Comparison of ENCODE assay signal across 26 mouse cellular contexts in the genomic region with DNA sequence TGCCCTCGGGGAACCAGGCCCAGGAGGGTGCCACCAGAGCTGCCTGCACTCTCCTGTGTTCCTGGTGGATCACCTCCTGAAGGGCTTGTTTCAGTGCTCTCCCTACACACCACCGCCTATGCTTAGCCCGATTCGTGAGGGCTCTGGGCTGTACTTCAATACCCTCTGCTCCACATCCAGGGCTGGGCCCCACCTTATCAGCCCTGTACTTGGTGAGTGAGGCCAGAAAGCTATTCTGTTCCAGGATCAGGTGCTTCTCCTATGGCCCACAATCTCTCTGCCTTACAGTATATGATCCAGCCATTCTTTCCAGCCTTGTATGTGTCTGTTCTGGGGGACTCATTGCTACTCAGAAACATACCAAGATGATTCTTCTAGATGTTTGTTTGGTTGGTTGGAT. TPM values are rescaled to one million over a fixed set of nuclear protein-coding genes. Genes with fewer than 3 reads are reported as not detected.
DNase-seq lines count a peak whose midpoint lies in the region; ATAC-seq and TF ChIP-seq lines count a peak whose summit lies in the region.
"Had no signal": no experiment of that assay in that cellular context is flagged by ENCODE, and none has a peak within 500 bp of the region (broad histone marks: within the 10 kb centered on the region; RNA-seq: fewer than 3 reads in every experiment).

No protein-coding gene starts in this region.

- H3K9ac ChIP-seq in intestine, embryonic 16.5 days (ENCODE audit: low read depth, low read length): no peak overlapping the region
- no peak overlapping the region for H3K9ac ChIP-seq in stomach, postnatal 0 days (ENCODE audit: low read length)
- H3K9ac ChIP-seq: embryonic facial prominence, embryonic 12.5 days; forebrain, embryonic 12.5 days had no signal

- no peaks in the 10 kb centered on the region; the same call in 1 of the 2 replicates for H3K27me3 ChIP-seq in intestine, embryonic 16.5 days (replicated peaks; ENCODE audit: control insufficient read depth, insufficient read depth, low read length)
- H3K27me3 ChIP-seq in stomach, postnatal 0 days (ENCODE audit: control insufficient read depth, insufficient read depth, low read length): no peaks in the 10 kb centered on the region

- DNase-seq in heart, adult 11 months: peak; percentile 73
- DNase-seq in heart, postnatal 10 days: no peak
- no peak for DNase-seq in stomach, postnatal 0 days (ENCODE audit: low spot score)
- DNase-seq in adrenal gland, postnatal 4 days (ENCODE audit: low spot score in 2 of 2): no peak
- DNase-seq: adrenal gland, adult 8-10 months; adrenal gland, postnatal 14 days; adrenal gland, postnatal 36 days; B cell, adult 2 months; cerebellum, adult 11-12 months; cerebellum, adult 2 months; cerebellum, adult 9-10 months; cerebellum, postnatal 10 days; cerebellum, postnatal 25 days had no signal

- intact Hi-C loops in heart, postnatal 10 days (cut with DNase I): no loop called here

- TF ChIP-seq CTCF in stomach, postnatal 0 days (IDR thresholded peaks at IDR 0.05; ENCODE audit: low read depth): no peak

- no peaks in the 10 kb centered on the region for H3K9me3 ChIP-seq in intestine, embryonic 16.5 days (ENCODE audit: control insufficient read depth, low read length)
- no peaks in the 10 kb centered on the region for H3K9me3 ChIP-seq in stomach, postnatal 0 days (ENCODE audit: control insufficient read depth, low read length)
- H3K9me3 ChIP-seq: embryonic facial prominence, embryonic 10.5 days; embryonic facial prominence, embryonic 12.5 days; forebrain, embryonic 12.5 days; G1E had no signal

- no peaks in the 10 kb centered on the region for H3K36me3 ChIP-seq in intestine, embryonic 16.5 days (ENCODE audit: control insufficient read depth, insufficient read depth, low read length)
- H3K36me3 ChIP-seq in stomach, postnatal 0 days (ENCODE audit: control insufficient read depth, insufficient read depth, low read length): no peaks in the 10 kb centered on the region
- H3K36me3 ChIP-seq: embryonic facial prominence, embryonic 10.5 days; embryonic facial prominence, embryonic 12.5 days; forebrain, embryonic 12.5 days; G1E had no signal

- H3K4me3 ChIP-seq in intestine, embryonic 16.5 days (ENCODE audit: low read length): no peak overlapping the region
- H3K4me3 ChIP-seq in stomach, postnatal 0 days (ENCODE audit: low read depth, low read length): no peak overlapping the region
- H3K4me3 ChIP-seq: embryonic facial prominence, embryonic 10.5 days; embryonic facial prominence, embryonic 12.5 days; forebrain, embryonic 12.5 days had no signal

- H3K4me1 ChIP-seq in intestine, embryonic 16.5 days (ENCODE audit: control insufficient read depth, insufficient read depth, low read length): no peaks in the 10 kb centered on the region
- H3K4me1 ChIP-seq in stomach, postnatal 0 days (replicated peaks; ENCODE audit: control insufficient read depth, insufficient read depth): no peaks in the 10 kb centered on the region
- H3K4me1 ChIP-seq: embryonic facial prominence, embryonic 12.5 days; forebrain, embryonic 12.5 days had no signal

- TF ChIP-seq EP300 in stomach, postnatal 0 days (optimal IDR thresholded peaks at IDR 0.05): no peak

- WGBS in intestine, embryonic 16.5 days: 61% methylated on average over 4 of the region's 4 CpGs
- WGBS in stomach, postnatal 0 days: 67% methylated on average over 4 of the region's 4 CpGs

- no peak overlapping the region for H3K4me2 ChIP-seq in intestine, embryonic 16.5 days (ENCODE audit: low read depth, low read length)
- no peak overlapping the region for H3K4me2 ChIP-seq in stomach, postnatal 0 days (replicated peaks; ENCODE audit: low read depth)
- H3K4me2 ChIP-seq: embryonic facial prominence, embryonic 12.5 days; forebrain, embryonic 12.5 days had no signal

- ATAC-seq in granulocyte monocyte progenitor cell, adult 5-6 weeks (replicated peaks; ENCODE audit: poor library complexity, severe bottlenecking): 0 out of 2 replicates have a peak, but pooled peaks have one; percentile 5
- ATAC-seq in intestine, embryonic 16.5 days: peak; percentile 91
- peak; percentile 61; the same call in 1 of the 2 replicates for ATAC-seq in stomach, postnatal 0 days (ENCODE audit: low FRiP score, low TSS enrichment)
- ATAC-seq in frontal cortex, adult (ENCODE audit: low TSS enrichment): no peak
- ATAC-seq: activated CD4-positive, CD25-positive, alpha-beta regulatory T cell, adult 4 months; CD4-positive, CD25-positive, alpha-beta regulatory T cell, adult 4 months; forebrain, embryonic 14.5 days; forebrain, embryonic 16.5 days; Patski had no signal

- H3K27ac ChIP-seq in intestine, embryonic 16.5 days (ENCODE audit: low read length): no peak overlapping the region
- H3K27ac ChIP-seq in stomach, postnatal 0 days (replicated peaks): no peak overlapping the region
- H3K27ac ChIP-seq: embryonic facial prominence, embryonic 10.5 days; embryonic facial prominence, embryonic 12.5 days; forebrain, embryonic 12.5 days had no signal

RNA-seq across cellular contexts. Expression of a gene that starts 14.9 kb away (rescaled TPM):
- total RNA-seq in heart, postnatal 10 days (2021): 100 to 1,000 TPM in 1 of 2 experiments, 10 to 100 TPM in 1; 93.2 to 100 TPM
- total RNA-seq in granulocyte monocyte progenitor cell, adult 5-6 weeks (2014; fragmentation: Nextera tagmentation): 81.0 and 105 TPM in 2 replicates
- 38.5 and 39.5 TPM in 2 replicates for total RNA-seq in granulocyte monocyte progenitor cell, adult 5-6 weeks (2017)
- 211 and 233 TPM in 2 replicates for polyA plus RNA-seq in intestine, embryonic 16.5 days (2015; fragmentation: Nextera tagmentation; extraction: Ambion mirVana)
- polyA plus RNA-seq in stomach, postnatal 0 days (2015; fragmentation: Nextera tagmentation; extraction: Ambion mirVana): 136 and 152 TPM in 2 replicates
- 100 to 1,000 TPM; 130 to 136 TPM for total RNA-seq in adrenal gland, postnatal 4 days (2021)

RNA-seq across cellular contexts. Expression of a gene that starts 21.7 kb away (rescaled TPM):
- not detected for total RNA-seq in heart, postnatal 10 days (2021)
- not detected in 2 replicates for total RNA-seq in granulocyte monocyte progenitor cell, adult 5-6 weeks (2014; fragmentation: Nextera tagmentation)
- 0.31 TPM in 1 of 2 replicates, not detected in the other for total RNA-seq in granulocyte monocyte progenitor cell, adult 5-6 weeks (2017)
- 0.07 and 0.21 TPM in 2 replicates for polyA plus RNA-seq in intestine, embryonic 16.5 days (2015; fragmentation: Nextera tagmentation; extraction: Ambion mirVana)
- 0.05 TPM in 2 replicates for polyA plus RNA-seq in stomach, postnatal 0 days (2015; fragmentation: Nextera tagmentation; extraction: Ambion mirVana)
- under 1 TPM; 0.22 to 0.23 TPM for total RNA-seq in adrenal gland, postnatal 4 days (2021)
- total RNA-seq: adrenal gland, adult 18-20 months; G1E had no signal
- polyA plus RNA-seq: CD4-positive, CD25-positive, alpha-beta regulatory T cell, adult 4 months; forebrain, embryonic 12.5 days; forebrain, embryonic 14.5 days; G1E had no signal

RNA-seq across cellular contexts. Expression of a gene that starts 35.6 kb away (rescaled TPM):
- 1 to 10 TPM; 9.3 to 9.6 TPM for total RNA-seq in heart, postnatal 10 days (2021)
- total RNA-seq in granulocyte monocyte progenitor cell, adult 5-6 weeks (2014; fragmentation: Nextera tagmentation): 12.2 and 21.8 TPM in 2 replicates
- total RNA-seq in granulocyte monocyte progenitor cell, adult 5-6 weeks (2017): 0.34 and 0.93 TPM in 2 replicates
- polyA plus RNA-seq in intestine, embryonic 16.5 days (2015; fragmentation: Nextera tagmentation; extraction: Ambion mirVana): 3.7 and 4.0 TPM in 2 replicates
- polyA plus RNA-seq in stomach, postnatal 0 days (2015; fragmentation: Nextera tagmentation; extraction: Ambion mirVana): 1.8 and 2.3 TPM in 2 replicates
- total RNA-seq in adrenal gland, postnatal 4 days (2021): 10 to 100 TPM; 14.4 to 14.6 TPM

RNA-seq across cellular contexts. Expression of a gene that starts 36.3 kb away (rescaled TPM):
- 10 to 100 TPM; 24.1 to 27.7 TPM for total RNA-seq in heart, postnatal 10 days (2021)
- total RNA-seq in granulocyte monocyte progenitor cell, adult 5-6 weeks (2014; fragmentation: Nextera tagmentation): 19.2 and 20.9 TPM in 2 replicates
- 9.7 and 11.2 TPM in 2 replicates for total RNA-seq in granulocyte monocyte progenitor cell, adult 5-6 weeks (2017)
- 24.3 and 27.1 TPM in 2 replicates for polyA plus RNA-seq in intestine, embryonic 16.5 days (2015; fragmentation: Nextera tagmentation; extraction: Ambion mirVana)
- 11.8 and 13.1 TPM in 2 replicates for polyA plus RNA-seq in stomach, postnatal 0 days (2015; fragmentation: Nextera tagmentation; extraction: Ambion mirVana)
- 10 to 100 TPM; 29.1 to 29.3 TPM for total RNA-seq in adrenal gland, postnatal 4 days (2021)

RNA-seq across cellular contexts. Expression of a gene that starts 46.3 kb away (rescaled TPM):
- total RNA-seq in heart, postnatal 10 days (2021): 1 to 10 TPM; 1.3 to 1.4 TPM
- total RNA-seq in granulocyte monocyte progenitor cell, adult 5-6 weeks (2014; fragmentation: Nextera tagmentation): not detected in 2 replicates
- total RNA-seq in granulocyte monocyte progenitor cell, adult 5-6 weeks (2017): not detected in 2 replicates
- polyA plus RNA-seq in intestine, embryonic 16.5 days (2015; fragmentation: Nextera tagmentation; extraction: Ambion mirVana): 0.15 and 0.21 TPM in 2 replicates
- 0.11 and 0.12 TPM in 2 replicates for polyA plus RNA-seq in stomach, postnatal 0 days (2015; fragmentation: Nextera tagmentation; extraction: Ambion mirVana)
- total RNA-seq in adrenal gland, postnatal 4 days (2021): 1 to 10 TPM; 6.5 to 7.6 TPM
- polyA plus RNA-seq: activated CD4-positive, CD25-positive, alpha-beta regulatory T cell, adult 4 months; CD4-positive, CD25-positive, alpha-beta regulatory T cell, adult 4 months had no signal
